Mouse (Mus musculus) urinary bladder, postnatal 36 days (tissue): ENCODE results near the gene Eef1e1.
"Not testable (repeated sequence)": the region's sequence is repeated elsewhere in the genome, so short reads cannot be mapped to it uniquely, and the experiment has no call there.

Experiments
- DNase-seq, 2 experiments: peaks; one replicate each; pipeline ENCODE4 v3.0.0; 2022; ENCODE audit warnings: low spot score in 2 of 2, mixed read lengths in 1 of 2

Gene Eef1e1

DNA sequence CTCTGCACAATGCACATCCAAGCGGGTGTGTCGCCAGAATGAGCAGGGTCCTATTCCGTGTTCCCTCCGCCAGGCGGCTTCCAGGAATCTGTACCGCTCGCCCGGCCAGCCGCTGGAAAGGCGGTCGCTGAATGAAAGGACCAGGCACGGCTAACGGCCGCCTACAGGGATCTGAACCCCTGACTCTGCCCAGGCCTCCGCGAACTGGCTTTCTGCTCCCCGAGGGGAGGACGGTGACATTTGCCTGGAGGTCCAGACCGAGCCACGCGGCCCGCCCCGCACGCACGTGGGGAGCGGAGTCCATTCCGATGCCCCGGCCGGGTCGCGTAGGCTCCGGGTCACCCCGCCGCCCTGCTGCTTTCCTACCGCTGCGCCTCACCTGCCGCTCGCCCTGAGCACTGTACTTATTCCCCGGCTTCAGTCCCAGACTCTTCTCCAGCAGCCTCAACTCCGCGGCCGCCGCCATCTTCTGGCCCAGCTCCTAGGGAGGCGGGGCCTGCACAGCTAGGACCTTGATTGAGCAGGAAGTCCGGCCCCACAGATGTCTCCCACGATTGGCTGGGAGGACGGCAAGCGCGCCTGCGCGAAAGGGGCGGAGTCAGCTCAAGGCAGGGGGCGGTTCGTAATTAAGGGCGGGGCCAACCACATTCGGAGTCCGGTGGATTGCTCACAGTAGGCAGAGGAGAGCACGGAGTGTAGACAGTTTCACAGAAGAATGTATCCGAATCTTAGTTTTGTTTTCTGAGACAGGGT is at the start of gene Eef1e1:
Gene Eef1e1 (minus strand): TSS at position 531 of the 753 bp plus-strand sequence.
- peak; percentile 94 to 95 for DNase-seq

- no peak for DNase-seq
These were observed 32.0 kb upstream of the Eef1e1 start for GRCm38 (mm10) chr13:38690845-38691244.

GRCm38 (mm10) chr13:38690028-38690427 is 31.2 kb upstream of the Eef1e1 start:
- peak; percentile 1 to 5 for DNase-seq

DNA sequence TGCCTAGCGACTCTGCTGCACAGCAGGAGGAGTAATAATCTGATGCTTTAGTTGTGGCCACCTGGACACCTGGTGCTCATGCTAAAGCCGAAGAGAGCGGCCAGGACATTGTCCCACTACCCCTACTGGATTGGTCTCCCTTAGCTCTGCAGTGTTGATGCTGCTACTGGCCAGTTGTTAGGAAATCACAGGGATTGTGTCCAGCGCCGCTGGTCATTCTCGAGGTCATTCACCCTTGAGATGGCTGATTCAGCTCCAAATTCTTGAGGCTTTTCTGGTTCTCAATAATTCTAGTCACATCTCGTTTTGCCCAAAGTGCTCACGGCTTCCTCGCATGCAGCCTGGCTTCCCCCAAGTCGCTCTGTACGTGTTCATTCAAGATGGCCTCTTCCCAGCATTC is 29.9 kb upstream of the Eef1e1 start:
- DNase-seq = peak in 1 of 2 experiments; percentile 3

DNA sequence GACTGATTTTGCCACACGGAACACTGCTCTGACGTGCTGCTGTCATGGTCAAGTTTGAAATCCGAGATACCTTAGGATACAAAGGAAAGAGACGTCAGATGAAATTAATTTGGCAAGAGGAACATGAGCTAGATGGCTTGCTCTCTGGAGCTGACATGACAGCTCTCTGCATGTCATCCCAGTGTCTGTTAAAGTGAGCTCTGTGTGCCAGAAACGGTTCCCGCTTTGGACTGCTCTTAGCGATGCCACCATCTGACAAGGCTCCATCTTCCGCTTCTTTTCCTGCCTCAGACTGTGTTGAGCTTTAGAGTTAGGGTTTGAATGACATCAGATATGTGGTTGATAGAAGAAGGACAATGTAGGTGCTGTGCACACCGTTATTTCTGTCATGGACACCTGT is 13.5 kb upstream of the Eef1e1 start:
- no peak for DNase-seq

DNA sequence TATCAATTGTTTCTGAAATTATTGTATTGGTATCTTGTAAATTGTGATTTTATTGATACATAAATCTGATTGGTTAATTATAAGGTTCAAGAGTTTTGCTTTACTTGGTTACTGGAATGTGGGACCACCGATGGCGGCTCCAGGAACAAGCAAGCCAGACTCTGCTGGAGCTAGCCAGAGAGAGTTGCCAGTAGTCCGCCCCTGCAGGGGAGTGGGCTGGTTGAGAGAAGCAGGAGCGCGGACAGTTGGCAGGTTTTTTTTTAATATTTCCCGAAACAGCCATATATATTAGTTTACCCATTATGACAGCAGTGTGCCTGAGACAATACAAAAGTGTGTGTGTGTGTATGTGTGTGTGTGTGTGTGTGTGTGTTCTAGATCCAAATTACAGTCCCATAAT is 12.6 kb upstream of the Eef1e1 start:
- DNase-seq = not testable (repeated sequence)

GRCm38 (mm10) chr13:38670051-38670450 is 11.2 kb upstream of the Eef1e1 start:
- DNase-seq = no peak

GRCm38 (mm10) chr13:38668514-38668913 is 9.7 kb upstream of the Eef1e1 start:
- DNase-seq = peak in 1 of 2 experiments; percentile 4

DNA sequence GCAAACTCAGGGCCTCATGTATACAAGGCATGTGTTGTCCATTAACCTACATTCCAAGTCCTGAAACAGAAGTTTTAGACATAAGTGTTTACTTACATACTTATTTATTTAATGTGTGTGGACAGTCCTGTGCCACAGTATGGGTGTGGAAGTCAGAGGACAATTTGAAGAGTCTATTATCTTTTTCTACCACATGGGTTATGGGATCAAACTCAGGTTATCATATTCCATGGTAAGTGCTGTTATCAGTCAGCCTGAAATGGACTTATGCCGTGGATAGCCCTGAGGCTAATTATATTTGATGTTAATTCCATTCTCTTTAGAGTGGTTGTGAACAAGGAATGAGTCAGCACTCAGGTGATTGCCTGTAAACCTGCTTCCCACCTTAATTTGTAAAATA is 5.9 kb upstream of the Eef1e1 start:
- no peak for DNase-seq

GRCm38 (mm10) chr13:38659524-38660136 is 772 bp upstream of the Eef1e1 start:
- DNase-seq = no peak

GRCm38 (mm10) chr13:38657865-38658264 is 993 bp downstream of the Eef1e1 start:
- DNase-seq = no peak

- DNase-seq = no peak
These were observed 8.6 kb downstream of the Eef1e1 start for GRCm38 (mm10) chr13:38650292-38650691.

GRCm38 (mm10) chr13:38649069-38649468 is 9.8 kb downstream of the Eef1e1 start:
- DNase-seq = no peak

- no peak for DNase-seq
These were observed 17.4 kb downstream of the Eef1e1 start for GRCm38 (mm10) chr13:38641414-38641813.

- DNase-seq = no peak
These were observed 17.9 kb downstream of the Eef1e1 start for GRCm38 (mm10) chr13:38640961-38641360.

DNA sequence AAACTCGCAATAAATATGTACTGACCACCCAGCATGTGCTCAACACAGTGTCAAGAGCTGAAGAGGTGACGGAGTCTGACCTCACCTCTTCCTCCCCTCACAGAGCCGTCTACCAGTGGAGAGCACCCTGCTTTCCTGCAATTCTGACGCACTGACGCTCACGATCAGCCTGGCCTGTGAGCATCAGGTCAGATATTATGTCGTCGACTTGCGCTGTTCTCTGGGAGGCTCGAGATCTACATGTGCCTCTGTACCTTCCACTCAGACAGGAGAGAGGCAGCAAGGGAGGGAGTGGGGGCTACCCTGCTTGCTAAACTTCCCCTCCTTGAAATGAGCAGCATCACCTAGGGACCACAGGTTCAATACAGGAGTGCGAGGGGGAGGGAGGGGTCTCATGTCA is 20.2 kb downstream of the Eef1e1 start:
- no peak for DNase-seq

GRCm38 (mm10) chr13:38634800-38635269 is 24.0 kb downstream of the Eef1e1 start, which contains the start of gene Bloc1s5:
Gene Bloc1s5 (minus strand): TSS chr13:38635109.
- DNase-seq = peak; percentile 92 to 93

DNA sequence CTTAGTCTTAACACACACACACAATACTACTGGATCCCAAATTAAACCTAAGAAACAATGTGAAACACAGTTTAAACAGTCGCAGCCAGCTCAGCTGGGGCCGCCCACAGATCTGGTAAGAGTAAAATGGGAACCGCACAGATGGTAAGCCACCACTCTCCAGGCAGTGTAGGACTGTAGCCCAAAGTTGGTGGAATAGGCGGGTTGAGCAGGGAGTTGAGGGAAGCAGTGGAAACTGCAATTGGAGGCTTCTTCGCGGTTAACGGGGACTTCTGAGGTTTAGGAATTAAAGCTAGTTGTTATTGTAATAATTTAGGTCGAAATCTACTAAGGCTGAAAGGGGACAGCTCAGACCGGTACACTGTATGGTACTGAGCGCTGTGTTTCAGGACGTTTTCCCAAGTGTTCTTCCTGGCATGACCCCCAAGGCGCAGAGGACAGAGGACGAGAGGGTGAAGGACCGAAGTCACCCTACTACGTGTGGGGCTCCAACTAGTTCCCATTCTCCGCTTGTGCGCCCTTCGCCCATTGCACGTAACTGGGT is 24.5 kb downstream of the Eef1e1 start:
- no peak for DNase-seq

- DNase-seq = no peak
These were observed 25.4 kb downstream of the Eef1e1 start for GRCm38 (mm10) chr13:38633287-38634000.

DNA sequence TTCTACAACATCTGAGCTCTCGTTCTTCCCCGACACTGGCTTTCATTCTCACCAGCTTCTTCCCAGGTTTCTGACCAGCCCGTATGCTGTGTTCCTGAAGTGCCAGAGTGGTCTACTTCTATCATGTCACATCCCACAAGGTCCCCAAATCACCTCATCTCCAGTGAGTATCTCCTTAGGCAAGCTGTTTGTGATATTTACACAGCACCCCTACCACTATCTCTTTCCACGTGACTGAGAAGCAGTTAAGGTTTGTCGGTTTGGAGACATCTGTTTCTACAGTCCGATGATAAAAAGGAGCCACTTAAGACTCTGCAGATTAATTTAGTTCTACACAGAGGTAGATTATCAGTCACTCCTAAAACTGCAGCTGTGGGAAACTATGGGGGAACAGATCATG is 26.3 kb downstream of the Eef1e1 start:
- no peak for DNase-seq

- no peak for DNase-seq
These were observed 32.7 kb downstream of the Eef1e1 start for GRCm38 (mm10) chr13:38626229-38626525.

GRCm38 (mm10) chr13:38625492-38626228 is 33.2 kb downstream of the Eef1e1 start:
- no peak for DNase-seq
